Mouse (Mus musculus): ENCODE results near the gene Itgal. TPM values are rescaled to one million over a fixed set of nuclear protein-coding genes. Genes with fewer than 3 reads are reported as not detected.

The Itgal gene
- polyA plus RNA-seq, 2 experiments, result 4.0 to 6.4 TPM

DNA sequence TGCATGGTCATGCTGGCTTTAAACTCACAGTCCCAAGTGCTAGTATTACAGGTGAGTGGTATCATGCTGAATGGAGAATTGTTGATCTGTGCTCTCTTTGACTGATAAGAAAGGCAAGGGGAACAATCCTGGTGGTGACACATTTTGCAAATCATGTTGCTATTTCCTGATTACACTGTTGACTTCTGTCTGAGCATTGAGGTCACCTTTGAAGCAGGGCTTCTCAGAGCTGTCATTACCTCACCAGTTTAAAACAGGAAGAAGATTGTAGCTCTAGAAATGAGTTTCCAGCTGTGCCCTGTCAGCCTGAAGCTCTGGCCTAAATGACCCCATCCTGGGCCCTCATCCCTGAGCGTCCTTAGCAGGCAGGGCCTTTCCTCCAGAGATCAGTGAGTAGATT, 8.1 kb upstream of the Itgal start:
- no peak overlapping the region for H3K27ac ChIP-seq
- no peak for TF ChIP-seq EP300 (IDR thresholded peaks at IDR 0.05; ENCODE audit: low read depth)
- TF ChIP-seq CTCF (IDR thresholded peaks at IDR 0.05; ENCODE audit: low read depth), result no peak
- WGBS (ENCODE audit: insufficient replicate concordance), result 58% methylated on average over 1 of the region's 1 CpGs
- DNase-seq (ENCODE audit: low read depth in 3 of 3, low spot score in 3 of 3) (no peak), ATAC-seq (ENCODE audit: insufficient read depth) (no peak)
- no peak overlapping the region for H3K4me3 ChIP-seq (ENCODE audit: insufficient read depth in 1 of 2, low read depth in 2 of 2, low read length in 2 of 2)
- H3K4me2 ChIP-seq (ENCODE audit: low read depth), result no peak overlapping the region
- no peaks in the 10 kb centered on the region for H3K27me3 ChIP-seq (ENCODE audit: control insufficient read depth, insufficient read depth, low read length)
- H3K9me3 ChIP-seq (ENCODE audit: control insufficient read depth, low read length), result no peaks in the 10 kb centered on the region
- no peaks in the 10 kb centered on the region for H3K36me3 ChIP-seq (replicated peaks; ENCODE audit: control insufficient read depth, insufficient read depth, low read depth)
- peaks cover 0 to 7% of the 10 kb centered on the region in 2 experiments; a peak in 2 of 4 replicates for H3K4me1 ChIP-seq (replicated peaks; ENCODE audit: control insufficient read depth in 2 of 2, insufficient read depth in 2 of 2, low read length in 1 of 2)
- no peak overlapping the region for H3K9ac ChIP-seq (replicated peaks)

DNA sequence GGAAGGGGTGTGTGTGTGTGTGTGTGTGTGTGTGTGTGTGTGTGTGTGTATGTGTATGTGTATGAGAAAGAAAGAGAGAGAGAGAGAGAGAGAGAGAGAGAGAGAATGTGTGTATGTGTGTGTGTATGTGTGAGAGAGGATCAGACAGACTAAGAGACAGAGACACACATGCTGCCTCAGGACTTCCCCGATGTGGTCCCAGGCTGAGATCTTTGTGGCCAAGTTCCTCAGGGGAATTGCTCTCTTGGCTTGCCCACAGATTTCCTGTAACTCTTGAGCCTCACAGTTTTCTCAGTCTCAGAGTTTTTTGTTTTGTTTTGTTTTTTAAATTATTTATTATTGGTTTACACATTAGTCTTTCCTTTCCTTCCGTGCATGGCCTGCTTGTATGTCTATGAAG, 6.8 kb upstream of the Itgal start:
- Histone ChIP-seq H3K4me3 (ENCODE audit: insufficient read depth in 1 of 2, low read depth in 2 of 2, low read length in 2 of 2) (no peak overlapping the region), H3K4me2 (ENCODE audit: low read depth) (no peak overlapping the region), H3K9ac (replicated peaks) (no peak overlapping the region), H3K27ac (no peak overlapping the region), H3K27me3 (ENCODE audit: control insufficient read depth, insufficient read depth, low read length) (no peaks in the 10 kb centered on the region), H3K36me3 (replicated peaks; ENCODE audit: control insufficient read depth, insufficient read depth, low read depth) (no peaks in the 10 kb centered on the region), H3K4me1 (replicated peaks; ENCODE audit: control insufficient read depth in 2 of 2, insufficient read depth in 2 of 2, low read length in 1 of 2) (peaks cover 0 to 7% of the 10 kb centered on the region in 2 experiments; a peak in 2 of 4 replicates), H3K9me3 (ENCODE audit: control insufficient read depth, low read length) (no peaks in the 10 kb centered on the region)
- DNase-seq (ENCODE audit: low read depth in 3 of 3, low spot score in 3 of 3), result no peak
- no peak for ATAC-seq (ENCODE audit: insufficient read depth)
- TF ChIP-seq EP300 (IDR thresholded peaks at IDR 0.05; ENCODE audit: low read depth) (no peak), CTCF (IDR thresholded peaks at IDR 0.05; ENCODE audit: low read depth) (no peak)
- WGBS (ENCODE audit: insufficient replicate concordance), result 40% methylated on average over 2 of the region's 2 CpGs

DNA sequence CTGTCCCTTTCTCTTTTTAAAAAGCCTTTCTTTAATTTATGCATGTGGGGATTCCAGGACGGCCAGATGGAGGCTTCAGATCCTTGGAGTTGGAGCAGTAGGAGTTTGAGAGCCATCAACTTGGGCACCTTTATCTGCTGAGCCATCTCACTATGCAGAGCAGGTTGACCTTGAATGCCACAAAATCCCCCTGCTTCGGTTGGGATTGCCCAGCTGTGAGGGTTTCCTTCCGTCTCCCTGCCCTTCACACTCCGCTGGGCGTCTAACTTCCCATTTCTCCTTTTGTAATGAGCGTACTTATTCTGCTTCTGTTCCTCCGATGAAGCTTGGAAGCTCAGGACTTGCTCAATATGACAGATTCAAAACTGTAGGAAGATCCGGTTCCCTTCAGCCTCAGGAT, 5.9 kb upstream of the Itgal start:
- ATAC-seq (ENCODE audit: insufficient read depth) (no peak), DNase-seq (ENCODE audit: low read depth in 3 of 3, low spot score in 3 of 3) (no peak)
- Histone ChIP-seq H3K27ac (no peak overlapping the region), H3K27me3 (ENCODE audit: control insufficient read depth, insufficient read depth, low read length) (no peaks in the 10 kb centered on the region), H3K4me3 (ENCODE audit: insufficient read depth in 1 of 2, low read depth in 2 of 2, low read length in 2 of 2) (no peak overlapping the region), H3K9me3 (ENCODE audit: control insufficient read depth, low read length) (no peaks in the 10 kb centered on the region), H3K4me2 (ENCODE audit: low read depth) (no peak overlapping the region), H3K36me3 (replicated peaks; ENCODE audit: control insufficient read depth, insufficient read depth, low read depth) (no peaks in the 10 kb centered on the region), H3K4me1 (replicated peaks; ENCODE audit: control insufficient read depth in 2 of 2, insufficient read depth in 2 of 2, low read length in 1 of 2) (peaks cover 0 to 4% of the 10 kb centered on the region in 2 experiments; a peak in 2 of 4 replicates), H3K9ac (replicated peaks) (no peak overlapping the region)
- WGBS (ENCODE audit: insufficient replicate concordance), result 34% methylated on average over 8 of the region's 8 CpGs
- no peak for TF ChIP-seq CTCF (IDR thresholded peaks at IDR 0.05; ENCODE audit: low read depth)
- no peak for TF ChIP-seq EP300 (IDR thresholded peaks at IDR 0.05; ENCODE audit: low read depth)

DNA sequence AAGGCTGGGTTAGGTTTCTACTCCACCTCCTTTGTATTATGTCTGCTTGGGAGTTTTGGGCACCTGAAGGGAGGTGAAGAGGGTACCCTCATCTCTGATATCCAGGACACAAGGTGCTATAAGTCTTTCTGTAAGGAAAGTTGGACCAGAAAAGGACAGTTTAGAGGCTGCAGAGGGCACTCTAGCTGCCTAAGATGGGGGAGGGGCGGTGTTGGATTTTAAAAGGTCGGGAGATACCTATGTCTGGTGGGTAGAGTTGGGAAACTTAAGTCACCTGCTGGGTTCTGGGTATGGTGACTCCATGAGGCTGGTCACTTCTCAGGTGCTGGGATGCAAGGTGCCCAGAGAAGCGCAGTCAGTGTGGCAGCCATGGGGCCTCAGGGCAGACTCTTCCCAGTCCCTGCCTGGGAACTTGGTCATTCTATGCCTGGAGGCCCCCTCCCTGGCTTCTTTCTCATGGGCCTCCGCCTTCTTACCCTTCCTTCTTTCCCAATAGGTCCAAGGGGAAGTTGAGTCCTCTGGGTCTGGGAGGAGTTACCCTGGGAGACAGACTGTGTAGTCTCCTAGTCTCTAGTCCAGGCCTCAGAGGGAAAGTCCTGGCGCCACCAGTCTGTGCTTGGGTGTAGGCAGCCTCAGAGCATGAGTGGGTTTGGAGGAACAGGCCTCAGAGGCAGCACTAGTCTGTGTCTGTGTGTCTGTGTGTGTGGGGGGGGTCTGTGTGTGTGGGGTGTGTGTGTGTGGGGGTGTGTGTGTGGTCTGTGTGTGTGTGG, 911 bp downstream of the Itgal start:
- Histone ChIP-seq H3K4me2 (ENCODE audit: low read depth) (no peak overlapping the region), H3K4me1 (replicated peaks; ENCODE audit: control insufficient read depth in 2 of 2, insufficient read depth in 2 of 2, low read length in 1 of 2) (peaks cover 0 to 4% of the 10 kb centered on the region in 2 experiments; a peak in 1 of 4 replicates), H3K27ac (no peak overlapping the region), H3K36me3 (replicated peaks; ENCODE audit: control insufficient read depth, insufficient read depth, low read depth) (no peaks in the 10 kb centered on the region), H3K9ac (replicated peaks) (no peak overlapping the region), H3K27me3 (ENCODE audit: control insufficient read depth, insufficient read depth, low read length) (no peaks in the 10 kb centered on the region), H3K9me3 (ENCODE audit: control insufficient read depth, low read length) (no peaks in the 10 kb centered on the region), H3K4me3 (ENCODE audit: insufficient read depth in 1 of 2, low read depth in 2 of 2, low read length in 2 of 2) (peak overlapping the region; percentile 20 to 36; a peak in 1 of 4 replicates)
- DNase-seq (ENCODE audit: low read depth in 3 of 3, low spot score in 3 of 3), result no peak
- 43% methylated on average over 5 of the region's 5 CpGs for WGBS (ENCODE audit: insufficient replicate concordance)
- no peak for ATAC-seq (ENCODE audit: insufficient read depth)
- no peak for TF ChIP-seq CTCF (IDR thresholded peaks at IDR 0.05; ENCODE audit: low read depth)
- no peak for TF ChIP-seq EP300 (IDR thresholded peaks at IDR 0.05; ENCODE audit: low read depth)

DNA sequence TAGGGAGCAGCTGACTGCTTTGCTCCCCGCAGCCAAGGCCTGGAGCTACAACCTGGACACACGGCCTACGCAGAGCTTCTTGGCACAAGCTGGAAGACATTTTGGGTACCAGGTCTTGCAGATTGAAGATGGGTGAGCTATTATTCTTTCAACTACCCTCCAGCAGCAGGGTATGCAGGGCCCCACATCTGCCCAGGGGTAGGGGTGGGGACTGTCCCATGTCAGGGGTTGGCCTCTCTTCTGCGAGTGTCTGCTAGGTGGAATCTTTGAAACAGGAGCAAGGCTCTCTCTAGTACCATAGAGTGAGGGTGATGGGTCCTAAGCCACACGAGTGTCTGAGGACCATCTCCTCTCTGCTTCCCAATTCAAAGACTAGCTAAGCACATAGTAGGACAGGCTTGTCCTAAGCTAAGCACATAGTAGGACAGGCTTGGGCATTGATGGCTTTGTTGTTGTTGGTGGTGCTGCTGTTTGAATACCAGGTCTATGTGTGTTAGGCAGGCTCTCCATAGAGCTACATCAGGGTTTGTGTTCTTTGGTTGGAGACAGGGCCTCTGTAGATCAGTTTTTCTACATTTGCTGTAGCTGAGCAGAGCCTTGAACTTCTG, 1.6 kb downstream of the Itgal start:
- Histone ChIP-seq H3K27ac (no peak overlapping the region), H3K4me1 (replicated peaks; ENCODE audit: control insufficient read depth in 2 of 2, insufficient read depth in 2 of 2, low read length in 1 of 2) (peaks cover 0 to 4% of the 10 kb centered on the region in 2 experiments; a peak in 1 of 4 replicates), H3K4me2 (ENCODE audit: low read depth) (no peak overlapping the region), H3K36me3 (replicated peaks; ENCODE audit: control insufficient read depth, insufficient read depth, low read depth) (no peaks in the 10 kb centered on the region), H3K4me3 (ENCODE audit: insufficient read depth in 1 of 2, low read depth in 2 of 2, low read length in 2 of 2) (no peak overlapping the region), H3K27me3 (ENCODE audit: control insufficient read depth, insufficient read depth, low read length) (no peaks in the 10 kb centered on the region), H3K9ac (replicated peaks) (no peak overlapping the region), H3K9me3 (ENCODE audit: control insufficient read depth, low read length) (no peaks in the 10 kb centered on the region)
- WGBS (ENCODE audit: insufficient replicate concordance), result 75% methylated on average over 5 of the region's 5 CpGs
- no peak for DNase-seq (ENCODE audit: low read depth in 3 of 3, low spot score in 3 of 3)
- TF ChIP-seq CTCF (IDR thresholded peaks at IDR 0.05; ENCODE audit: low read depth) (no peak), EP300 (IDR thresholded peaks at IDR 0.05; ENCODE audit: low read depth) (no peak)
- no peak for ATAC-seq (ENCODE audit: insufficient read depth)
